Mouse (Mus musculus): ENCODE measurements around the gene Gm5868.
A peak's percentile ranks its signal among the peaks of the same experiment; 100 is the strongest.
"Not testable (repeated sequence)": the region's sequence is repeated elsewhere in the genome, so short reads cannot be mapped to it uniquely, and the experiment has no call there.

Gene Gm5868

GRCm38 (mm10) chr5:72587192-72587681 lies at the start of gene Gm5868:
Gene Gm5868 (minus strand): TSS chr5:72587551.
- no peak for DNase-seq

DNA sequence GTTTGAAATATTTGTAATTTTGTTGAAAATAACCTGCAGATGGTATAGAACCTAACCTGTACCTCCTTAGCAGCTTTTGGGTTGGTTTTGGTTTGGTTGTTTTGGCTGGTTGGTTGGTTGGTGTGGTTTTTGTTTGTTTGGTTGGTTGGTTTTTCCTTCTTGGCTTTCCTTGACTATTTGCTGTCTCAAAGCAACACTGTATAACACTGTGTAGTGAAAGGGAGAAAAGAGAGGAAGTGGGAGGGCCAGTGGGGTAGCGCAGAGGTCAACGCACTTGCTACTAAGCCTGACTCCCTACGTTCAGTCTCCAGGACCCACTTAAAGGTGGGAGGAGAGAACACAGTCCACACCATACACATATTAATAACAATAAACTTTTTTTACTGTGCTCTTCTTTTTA lies 49.2 kb upstream of the Gm5868 start:
- no peak for DNase-seq

DNA sequence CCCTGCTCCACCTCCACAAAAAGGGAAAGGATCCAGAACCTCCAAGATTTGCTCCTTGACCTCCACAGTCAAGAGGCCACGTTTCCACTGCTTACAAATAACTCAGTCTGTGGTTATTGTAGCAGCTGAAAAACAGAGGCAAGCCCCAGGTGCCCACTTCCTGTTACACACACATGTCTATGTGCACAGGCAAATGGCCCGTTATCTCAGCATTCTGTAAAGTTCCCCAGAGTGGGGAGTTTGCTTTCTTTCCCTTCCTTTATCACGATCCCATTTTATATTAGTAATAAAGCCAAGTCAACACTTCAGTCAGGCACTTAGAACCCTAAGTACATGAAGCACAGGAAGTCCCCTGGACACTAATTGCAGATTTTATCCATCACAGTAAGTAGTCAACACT lies 48.8 kb upstream of the Gm5868 start:
- no peak for DNase-seq

DNA sequence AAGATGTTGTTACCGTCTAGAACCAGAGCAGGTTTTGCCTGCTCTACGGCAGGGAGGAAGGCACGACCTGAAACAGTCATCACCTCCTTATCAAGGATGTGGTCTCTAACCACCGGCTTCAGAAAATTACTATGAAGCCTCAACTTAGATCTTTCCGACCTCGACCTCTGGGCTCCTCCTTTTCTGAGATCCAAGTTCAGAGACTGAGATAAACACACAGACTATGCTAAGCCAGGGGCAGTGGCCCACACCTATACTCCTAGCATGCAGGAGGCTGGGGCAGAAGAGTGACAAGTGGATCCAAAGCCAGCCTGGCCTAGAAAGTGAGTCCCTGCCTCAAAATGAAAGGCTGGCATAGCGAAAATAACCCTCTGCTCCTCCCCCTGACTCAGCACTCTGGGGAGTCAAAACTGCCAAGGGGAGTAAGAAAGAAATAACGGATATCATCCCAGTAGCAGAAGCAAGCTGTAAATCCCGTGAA lies 47.5 kb upstream of the Gm5868 start:
- DNase-seq, result no peak

- DNase-seq, result no peak
These were observed 42.7 kb upstream of the Gm5868 start for GRCm38 (mm10) chr5:72630026-72630425.

- no peak for DNase-seq
These were observed 33.7 kb upstream of the Gm5868 start for GRCm38 (mm10) chr5:72621022-72621421.

DNA sequence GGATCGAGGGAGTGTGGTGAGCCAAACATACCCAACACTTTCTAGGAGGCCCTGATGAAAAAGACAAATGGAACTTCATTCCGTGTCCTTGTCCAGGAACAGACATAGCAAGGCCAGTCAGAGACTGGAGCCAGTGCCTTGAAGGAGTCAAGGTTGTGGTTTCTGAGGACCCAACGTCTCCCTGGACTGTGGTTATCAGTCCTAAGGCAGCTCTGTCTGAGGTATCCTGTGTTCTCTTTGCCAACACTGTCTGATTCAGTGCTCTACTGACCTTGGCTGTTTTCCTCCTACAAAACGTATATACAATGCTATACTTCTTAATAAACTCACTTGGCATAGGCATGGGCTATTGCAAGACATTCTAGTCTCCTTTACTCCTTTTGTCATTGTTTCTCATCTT lies 30.1 kb upstream of the Gm5868 start:
- DNase-seq, result no peak

DNA sequence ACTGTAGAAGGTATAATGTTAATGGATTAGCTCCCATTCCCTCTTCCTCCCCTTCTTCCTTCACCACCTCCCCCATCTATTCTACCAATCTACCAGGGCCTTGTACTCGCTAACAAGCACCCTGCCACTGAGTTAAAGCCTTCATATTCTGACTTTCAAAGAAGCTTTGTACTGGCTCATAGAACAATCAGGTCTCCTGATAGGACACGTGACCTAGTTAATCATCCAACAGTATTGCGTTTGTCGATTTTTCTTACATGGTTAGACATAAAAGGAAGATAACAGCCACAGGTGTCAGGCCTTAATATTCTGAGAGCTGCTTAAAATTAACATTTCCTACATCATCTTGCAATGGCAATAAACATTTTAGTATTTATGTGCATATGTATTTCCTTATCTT lies 15.8 kb upstream of the Gm5868 start:
- DNase-seq, result no peak

DNA sequence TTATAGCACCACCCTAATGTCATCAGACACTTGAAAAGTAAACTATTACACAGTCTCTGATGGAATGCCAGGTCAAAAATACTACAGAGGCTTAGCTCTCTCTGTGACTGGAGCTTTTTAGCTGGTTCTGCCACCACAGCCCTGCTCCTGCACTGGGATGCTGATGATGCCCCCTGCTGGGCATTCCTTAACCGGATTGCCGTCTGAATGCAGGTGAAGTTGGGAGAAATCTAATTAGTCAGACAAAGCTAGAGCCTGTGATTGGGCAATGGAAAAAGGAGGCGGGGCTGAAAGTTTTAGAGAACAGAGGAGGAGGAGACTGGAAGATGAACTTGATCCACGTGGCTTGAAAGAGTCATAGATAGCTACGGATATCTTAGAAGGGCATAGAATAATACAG lies 13.7 kb upstream of the Gm5868 start:
- DNase-seq, result no peak

DNA sequence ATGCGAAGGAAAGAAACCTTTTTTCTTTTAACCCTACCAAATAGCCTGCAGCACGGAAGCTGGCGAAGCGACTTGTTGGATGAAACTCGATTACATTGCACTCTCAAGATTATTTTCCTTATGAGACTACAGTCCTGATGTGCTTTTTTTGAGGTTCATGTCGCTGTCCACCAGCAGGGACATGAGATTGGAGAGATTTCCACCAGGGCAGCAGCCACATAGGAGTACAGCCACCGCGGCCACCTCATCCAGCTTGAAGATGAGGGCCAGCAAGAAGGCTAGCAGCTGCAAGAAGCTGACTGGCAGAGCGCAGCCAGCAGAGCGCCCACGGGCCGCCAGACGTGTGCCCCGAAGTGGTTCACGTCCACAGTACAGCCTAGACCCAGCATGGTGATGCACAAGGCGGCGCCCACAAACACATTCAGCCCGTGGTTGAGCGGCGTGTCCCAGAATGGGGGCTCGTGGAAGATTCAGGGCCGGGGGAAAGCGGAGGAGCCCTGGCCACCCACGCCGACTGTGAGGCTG lies 622 bp downstream of the Gm5868 start:
- not testable (repeated sequence) for DNase-seq

- DNase-seq, result not testable (repeated sequence)
These were observed 1.2 kb downstream of the Gm5868 start for GRCm38 (mm10) chr5:72586122-72586521.

GRCm38 (mm10) chr5:72580970-72581332 lies 6.4 kb downstream of the Gm5868 start, which contains the start of gene Zar1:
Gene Zar1 (minus strand): TSS chr5:72581254.
- DNase-seq, result not testable (repeated sequence)

DNA sequence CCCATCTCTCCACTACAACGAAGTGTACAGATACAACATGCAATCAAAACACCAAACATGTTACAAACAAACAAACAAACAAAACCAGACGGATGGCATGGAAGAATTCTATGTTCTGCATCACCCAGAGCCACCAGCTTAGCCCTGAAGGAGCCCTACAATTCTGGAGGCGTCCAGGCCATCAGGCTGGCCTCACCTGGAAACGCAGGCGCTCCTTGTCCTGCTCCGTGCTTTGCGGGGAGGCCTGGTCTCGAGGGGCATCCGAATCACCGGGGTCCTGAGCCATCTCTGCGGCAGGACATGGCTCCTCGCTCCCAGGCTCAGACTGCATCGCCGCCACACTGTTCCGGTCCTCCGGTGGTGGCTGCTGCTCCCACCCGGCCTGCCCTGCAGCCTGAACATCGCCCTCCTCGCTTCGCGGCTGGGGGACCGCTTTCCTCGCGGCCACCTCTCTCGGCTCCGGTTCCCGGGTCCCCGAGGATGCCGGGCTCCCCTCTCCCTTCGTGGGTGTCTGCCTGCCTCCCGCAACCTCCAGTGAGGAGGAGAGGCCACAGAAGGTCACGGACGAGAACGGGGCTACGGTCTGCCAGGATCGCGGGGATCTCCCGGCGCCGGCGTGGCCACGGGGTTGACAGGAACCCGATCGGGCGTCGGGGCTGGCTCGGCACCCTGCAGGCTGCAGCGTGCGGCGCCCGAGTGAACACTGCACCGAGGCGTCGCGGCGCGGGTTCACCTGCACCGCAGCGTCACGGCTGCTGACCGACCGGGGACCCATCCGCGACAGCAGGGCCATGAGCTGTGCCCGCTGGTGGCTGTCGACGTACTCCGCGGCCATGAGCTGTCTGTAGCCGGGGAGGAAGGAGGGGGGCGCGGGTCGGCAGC lies 7.0 kb downstream of the Gm5868 start:
- not testable (repeated sequence) for DNase-seq

DNA sequence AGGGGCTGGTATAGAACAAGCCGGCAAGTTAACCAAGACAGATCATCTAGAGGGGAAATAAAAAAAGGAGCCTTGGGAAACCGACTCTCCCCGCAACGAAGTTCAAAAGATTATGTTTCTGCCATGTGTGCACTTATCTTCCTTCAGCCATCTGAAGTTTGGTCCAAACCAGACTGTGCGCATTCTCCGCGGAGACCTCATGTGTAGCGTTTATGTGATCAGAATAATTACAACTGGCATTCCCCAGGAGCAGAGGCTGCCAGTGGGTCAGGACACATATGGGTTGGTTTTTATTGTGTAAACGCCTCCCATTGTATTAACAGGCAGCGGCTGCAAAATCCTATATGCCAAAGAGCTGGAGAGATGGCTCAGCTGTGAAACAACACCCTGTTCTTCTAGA lies 7.8 kb downstream of the Gm5868 start:
- not testable (repeated sequence) for DNase-seq

DNA sequence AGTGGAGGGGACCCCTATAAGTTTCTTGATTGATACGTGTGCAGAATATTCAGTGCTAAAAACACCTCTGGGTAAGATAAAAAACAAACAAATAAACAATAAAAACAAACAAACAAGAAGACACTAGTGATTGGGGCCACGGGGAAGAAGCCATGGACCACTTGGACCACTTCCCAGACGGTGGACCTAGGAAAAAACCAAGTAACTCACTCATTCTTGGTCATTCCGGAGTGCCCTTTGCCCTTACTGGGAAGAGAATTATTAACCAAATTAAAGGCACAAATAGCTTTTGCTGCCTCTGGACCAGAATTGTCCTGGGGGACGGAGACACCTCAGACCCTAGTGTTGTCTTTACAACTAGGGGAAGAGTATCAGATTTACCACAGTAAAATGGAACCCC lies 21.7 kb downstream of the Gm5868 start:
- DNase-seq, result no peak

DNA sequence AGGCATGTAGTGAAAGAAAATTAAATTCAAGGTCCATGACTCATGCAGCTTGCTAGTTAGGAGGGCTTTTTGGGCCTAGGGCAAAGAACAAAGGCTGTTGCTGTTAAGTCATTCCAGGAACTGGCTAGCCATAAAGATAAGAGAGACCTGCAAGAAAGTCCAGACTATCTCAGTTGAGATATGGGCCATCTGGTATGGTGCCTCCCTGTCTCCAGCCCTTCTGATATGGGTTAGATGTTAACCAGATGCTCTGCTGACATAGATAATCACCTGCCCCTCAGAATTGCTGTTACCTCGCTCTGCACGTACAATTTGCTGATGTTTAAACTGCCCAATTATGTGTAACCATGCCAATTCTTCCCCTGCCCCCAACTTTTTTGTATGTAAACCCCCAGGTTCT lies 24.2 kb downstream of the Gm5868 start:
- DNase-seq, result not testable (repeated sequence)

GRCm38 (mm10) chr5:72560976-72561628 lies 26.2 kb downstream of the Gm5868 start:
- no peak for DNase-seq

GRCm38 (mm10) chr5:72559544-72560049 lies 27.8 kb downstream of the Gm5868 start, which contains the start of gene Nfxl1:
Gene Nfxl1 (minus strand): TSS chr5:72559684.
- peak; percentile 96 for DNase-seq

GRCm38 (mm10) chr5:72558716-72559526 lies 28.4 kb downstream of the Gm5868 start:
- DNase-seq, result no peak

- no peak for DNase-seq
These were observed 31.1 kb downstream of the Gm5868 start for GRCm38 (mm10) chr5:72556245-72556644.

- no peak for DNase-seq
These were observed 36.1 kb downstream of the Gm5868 start for GRCm38 (mm10) chr5:72551209-72551608.

Data from layer of hippocampus, adult 9-11 months (tissue).